Mouse (Mus musculus): ENCODE measurements around the gene Sec13. TPM values are rescaled to one million over a fixed set of nuclear protein-coding genes. Genes with fewer than 3 reads are reported as not detected.

The Sec13 gene
- polyA plus RNA-seq, 1 experiment from 2014 or later, result 254 TPM

- H3K36me3 ChIP-seq, result no peaks in the 10 kb centered on the region
- no peak overlapping the region for H3K4me2 ChIP-seq (replicated peaks)
- H3K27ac ChIP-seq, result 0 out of 2 replicates have a peak overlapping the region, but pooled peaks have one; percentile 2
- no peak overlapping the region for H3K4me3 ChIP-seq (replicated peaks)
- H3K9me3 ChIP-seq, result no peaks in the 10 kb centered on the region
- whole genome bisulfite sequencing, result 76% methylated on average over 9 of the region's 9 CpGs
- no peak overlapping the region for H3K9ac ChIP-seq
- no peaks in the 10 kb centered on the region for H3K27me3 ChIP-seq (replicated peaks)
- H3K4me1 ChIP-seq (replicated peaks), result no peaks in the 10 kb centered on the region
- no peak for ATAC-seq
Measured at GRCm38 (mm10) chr6:113679993-113680566, 60.5 kb downstream of the Sec13 start.

GRCm38 (mm10) chr6:113678246-113679012, 62.1 kb downstream of the Sec13 start:
- Histone ChIP-seq H3K4me1 (replicated peaks) (no peaks in the 10 kb centered on the region), H3K27me3 (replicated peaks) (no peaks in the 10 kb centered on the region), H3K4me3 (replicated peaks) (no peak overlapping the region), H3K9me3 (no peaks in the 10 kb centered on the region), H3K27ac (no peak overlapping the region), H3K36me3 (no peaks in the 10 kb centered on the region), H3K9ac (no peak overlapping the region), H3K4me2 (replicated peaks) (no peak overlapping the region)
- ATAC-seq, result no peak
- 78% methylated on average over 14 of the region's 14 CpGs for WGBS

Other genes starting within 250 kb of the Sec13 start
- gene Prrt3, start 238.8 kb downstream of the Sec13 start, polyA plus RNA-seq (2015; fragmentation: Nextera tagmentation; extraction: Ambion mirVana), result 0.43 and 0.45 TPM in 2 replicates
- 84.2 and 88.3 TPM in 2 replicates for gene Emc3, start 209.1 kb downstream of the Sec13 start, polyA plus RNA-seq (2015; fragmentation: Nextera tagmentation; extraction: Ambion mirVana)
- 9.6 and 10.3 TPM in 2 replicates for gene Fancd2, start 209.1 kb downstream of the Sec13 start, polyA plus RNA-seq (2015; fragmentation: Nextera tagmentation; extraction: Ambion mirVana)
- gene Fancd2os, start 140.0 kb downstream of the Sec13 start, polyA plus RNA-seq (2015; fragmentation: Nextera tagmentation; extraction: Ambion mirVana), result 0.13 TPM in 1 of 2 replicates, not detected in the other
- gene Brk1, start 136.0 kb downstream of the Sec13 start, polyA plus RNA-seq (2015; fragmentation: Nextera tagmentation; extraction: Ambion mirVana), result 198 and 201 TPM in 2 replicates
- 33.3 and 37.5 TPM in 2 replicates for gene Vhl, start 116.8 kb downstream of the Sec13 start, polyA plus RNA-seq (2015; fragmentation: Nextera tagmentation; extraction: Ambion mirVana)
- 11.0 and 13.9 TPM in 2 replicates for gene Irak2, start 102.3 kb downstream of the Sec13 start, polyA plus RNA-seq (2015; fragmentation: Nextera tagmentation; extraction: Ambion mirVana)
- gene Tatdn2, start 43.7 kb downstream of the Sec13 start, polyA plus RNA-seq (2015; fragmentation: Nextera tagmentation; extraction: Ambion mirVana), result 0.97 and 1.2 TPM in 2 replicates
- gene Ghrl, start 20.9 kb downstream of the Sec13 start, polyA plus RNA-seq (2015; fragmentation: Nextera tagmentation; extraction: Ambion mirVana), result 103 and 125 TPM in 2 replicates

Measured in intestine, embryonic 15.5 days (tissue).